8 mouse cellular contexts compared by ENCODE assay signal in the genomic region with DNA sequence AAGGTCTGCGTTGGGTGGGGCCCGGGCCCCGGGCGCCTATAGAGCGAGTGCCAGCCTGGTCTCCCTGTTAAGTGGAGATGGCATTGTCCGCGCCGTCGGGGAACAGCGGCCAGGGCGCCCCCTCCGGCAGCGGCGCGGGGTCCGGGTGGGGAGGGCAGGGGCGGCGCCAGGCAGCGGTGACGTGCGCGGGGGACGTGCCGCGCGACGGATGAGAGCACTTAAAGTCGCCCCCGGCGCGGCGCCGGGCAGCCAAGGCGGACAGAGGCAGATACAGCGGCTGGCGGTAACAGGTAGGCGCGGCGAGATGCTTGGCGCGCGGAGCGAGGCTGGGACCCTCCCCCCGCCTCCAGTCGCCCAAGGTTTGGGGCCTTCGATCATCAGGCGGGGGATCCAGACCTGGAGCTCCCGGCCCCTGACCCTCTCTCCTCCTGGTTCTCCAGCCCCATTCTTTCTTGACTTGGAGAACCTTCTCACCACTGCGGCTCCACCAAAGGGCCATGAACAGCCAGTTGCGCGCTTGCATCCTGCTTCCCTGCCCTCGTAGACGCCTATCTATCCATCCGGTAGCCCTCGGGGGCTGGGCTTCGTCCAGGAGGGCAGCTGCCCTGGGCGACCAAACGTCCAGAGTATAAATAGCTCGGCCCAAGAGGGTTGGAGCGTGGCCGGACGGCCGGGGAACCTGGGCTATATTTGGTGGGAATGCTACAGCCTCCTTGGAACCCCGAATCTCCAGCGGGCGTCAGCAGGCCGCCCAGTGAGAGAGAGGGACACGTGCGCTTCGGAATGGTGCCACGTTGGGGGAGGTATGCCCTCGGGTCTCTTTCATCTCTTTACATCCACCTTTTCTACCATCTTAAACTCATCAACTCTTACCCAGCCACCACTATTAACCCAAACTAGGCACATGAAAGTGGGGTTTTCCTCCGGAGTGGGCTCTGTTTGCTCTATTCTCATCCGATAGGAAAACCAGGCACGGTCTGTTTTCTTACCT. TPM values are rescaled to one million over a fixed set of nuclear protein-coding genes. Genes with fewer than 3 reads are reported as not detected.
DNase-seq lines count a peak whose midpoint lies in the region; ATAC-seq and TF ChIP-seq lines count a peak whose summit lies in the region.

No protein-coding gene starts in this region.

- H3K27me3 ChIP-seq in intestine, embryonic 16.5 days (replicated peaks; ENCODE audit: control insufficient read depth, insufficient read depth, low read length), result no peaks in the 10 kb centered on the region
- no peaks in the 10 kb centered on the region for H3K27me3 ChIP-seq in small intestine, adult 2 months (ENCODE audit: control insufficient read depth, insufficient read depth, low read length)

- peak overlapping the region; percentile 73 for H3K27ac ChIP-seq in intestine, embryonic 16.5 days (ENCODE audit: low read length)
- H3K27ac ChIP-seq in small intestine, adult 2 months (ENCODE audit: insufficient read depth, low read depth, low read length), result peak overlapping the region; percentile 55

- H3K36me3 ChIP-seq in intestine, embryonic 16.5 days (ENCODE audit: control insufficient read depth, insufficient read depth, low read length), result no peaks in the 10 kb centered on the region
- H3K36me3 ChIP-seq in small intestine, adult 2 months (ENCODE audit: control insufficient read depth, insufficient read depth, low read length), result no peaks in the 10 kb centered on the region

- peak; percentile 54 for ATAC-seq in intestine, embryonic 16.5 days
- ATAC-seq in megakaryocyte-erythroid progenitor cell, adult 5-6 weeks (replicated peaks; ENCODE audit: low FRiP score, low TSS enrichment, poor library complexity, severe bottlenecking), result no peak

- peak overlapping the region; percentile 76 for H3K9ac ChIP-seq in intestine, embryonic 16.5 days (ENCODE audit: low read depth, low read length)

- H3K4me2 ChIP-seq in intestine, embryonic 16.5 days (ENCODE audit: low read depth, low read length), result peak overlapping the region; percentile 83

- H3K9me3 ChIP-seq in intestine, embryonic 16.5 days (ENCODE audit: control insufficient read depth, low read length), result no peaks in the 10 kb centered on the region

- DNase-seq in adrenal gland, postnatal 25 days, result peak; percentile 42
- DNase-seq in adrenal gland, postnatal 4 days (ENCODE audit: low spot score in 2 of 2), result no peak
- peak; percentile 54 for DNase-seq in brain, embryonic 14.5 days (ENCODE audit: low read depth)
- peak; percentile 77 for DNase-seq in gastrocnemius, postnatal 10 days
- DNase-seq in lung, postnatal 4 days, result peak; percentile 69 to 70

- TF ChIP-seq CTCF in brain, embryonic 14.5 days (IDR thresholded peaks at IDR 0.05; ENCODE audit: borderline replicate concordance, extremely low read depth, insufficient read depth, insufficient read length), result no peak
- TF ChIP-seq CTCF in small intestine, adult 2 months (IDR thresholded peaks at IDR 0.05; ENCODE audit: extremely low read depth, insufficient read length, insufficient replicate concordance, low read depth, low read length), result no peak

- peaks cover 29% of the 10 kb centered on the region for H3K4me1 ChIP-seq in intestine, embryonic 16.5 days (ENCODE audit: control insufficient read depth, insufficient read depth, low read length)
- H3K4me1 ChIP-seq in small intestine, adult 2 months (ENCODE audit: control insufficient read depth, insufficient read depth, insufficient read length, low read length), result peaks cover 27% of the 10 kb centered on the region

- WGBS in intestine, embryonic 16.5 days, result 2% methylated on average over 73 of the region's 75 CpGs
- WGBS in small intestine, adult 2 months, result 13% methylated on average over 74 of the region's 75 CpGs

- H3K4me3 ChIP-seq in intestine, embryonic 16.5 days (ENCODE audit: low read length), result peak overlapping the region; percentile 65
- peak overlapping the region; percentile 72 for H3K4me3 ChIP-seq in small intestine, adult 2 months (ENCODE audit: low read depth, low read length)

- 0 out of 2 replicates have a peak, but pooled peaks have one; percentile 34 for TF ChIP-seq POLR2A in brain, embryonic 14.5 days (IDR thresholded peaks at IDR 0.05; ENCODE audit: borderline replicate concordance, extremely low read depth, insufficient read depth, insufficient read length, poor library complexity, severe bottlenecking)
- peak; percentile 39; the same call in 1 of the 2 replicates for TF ChIP-seq POLR2A in small intestine, adult 2 months (IDR thresholded peaks at IDR 0.05; ENCODE audit: low read depth, low read length)

RNA-seq across cellular contexts. Expression of a gene that starts 0.9 kb away (rescaled TPM):
- 0.38 and 0.85 TPM in 2 replicates for total RNA-seq in adrenal gland, postnatal 25 days (2021)
- 1 to 10 TPM; 6.9 to 8.6 TPM for total RNA-seq in adrenal gland, postnatal 4 days (2021)
- polyA plus RNA-seq in brain, embryonic 14.5 days (2012; rRNA removed), result 9.4 and 10.9 TPM in 2 replicates
- 100 to 1,000 TPM; 193 to 232 TPM for total RNA-seq in gastrocnemius, postnatal 10 days (2021)
- polyA plus RNA-seq in intestine, embryonic 16.5 days (2015; fragmentation: Nextera tagmentation; extraction: Ambion mirVana), result 83.8 and 92.6 TPM in 2 replicates
- 56.8 and 68.9 TPM in 2 replicates for polyA plus RNA-seq in small intestine, adult 2 months (2012; rRNA removed)
- total RNA-seq in megakaryocyte-erythroid progenitor cell, adult 5-6 weeks (2014; fragmentation: Nextera tagmentation), result 0.15 and 1.9 TPM in 2 replicates
- 2.1 and 3.2 TPM in 2 replicates for total RNA-seq in megakaryocyte-erythroid progenitor cell, adult 5-6 weeks (2017)

RNA-seq across cellular contexts. Expression of a gene that starts 16.5 kb away (rescaled TPM):
- 12.1 and 13.3 TPM in 2 replicates for total RNA-seq in adrenal gland, postnatal 25 days (2021)
- 10 to 100 TPM; 14.3 to 14.4 TPM for total RNA-seq in adrenal gland, postnatal 4 days (2021)
- polyA plus RNA-seq in brain, embryonic 14.5 days (2012; rRNA removed), result 5.6 and 7.2 TPM in 2 replicates
- 1 to 10 TPM; 2.5 to 4.8 TPM for total RNA-seq in gastrocnemius, postnatal 10 days (2021)
- 3.6 and 4.3 TPM in 2 replicates for polyA plus RNA-seq in intestine, embryonic 16.5 days (2015; fragmentation: Nextera tagmentation; extraction: Ambion mirVana)
- 0.43 and 0.84 TPM in 2 replicates for polyA plus RNA-seq in small intestine, adult 2 months (2012; rRNA removed)
- total RNA-seq in megakaryocyte-erythroid progenitor cell, adult 5-6 weeks (2014; fragmentation: Nextera tagmentation), result 9.0 and 14.0 TPM in 2 replicates
- 6.4 and 6.8 TPM in 2 replicates for total RNA-seq in megakaryocyte-erythroid progenitor cell, adult 5-6 weeks (2017)

RNA-seq across cellular contexts. Expression of a gene that starts 42.0 kb away (rescaled TPM):
- total RNA-seq in adrenal gland, postnatal 25 days (2021), result 117 and 144 TPM in 2 replicates
- 100 to 1,000 TPM; 165 to 166 TPM for total RNA-seq in adrenal gland, postnatal 4 days (2021)
- 187 and 202 TPM in 2 replicates for polyA plus RNA-seq in brain, embryonic 14.5 days (2012; rRNA removed)
- 10 to 100 TPM; 67.8 to 77.3 TPM for total RNA-seq in gastrocnemius, postnatal 10 days (2021)
- polyA plus RNA-seq in intestine, embryonic 16.5 days (2015; fragmentation: Nextera tagmentation; extraction: Ambion mirVana), result 93.9 and 97.7 TPM in 2 replicates
- 26.5 and 60.8 TPM in 2 replicates for polyA plus RNA-seq in small intestine, adult 2 months (2012; rRNA removed)
- total RNA-seq in megakaryocyte-erythroid progenitor cell, adult 5-6 weeks (2014; fragmentation: Nextera tagmentation), result 64.0 and 86.0 TPM in 2 replicates
- 109 and 132 TPM in 2 replicates for total RNA-seq in megakaryocyte-erythroid progenitor cell, adult 5-6 weeks (2017)

Comparison
In these comparisons a context has a peak if more than half of its experiments do, and no peak if none do; other contexts are left out.
1. DNase-seq: peak in adrenal gland, postnatal 25 days (single experiment), brain, embryonic 14.5 days (single experiment), gastrocnemius, postnatal 10 days (single experiment) and lung, postnatal 4 days (2 of 2); none in adrenal gland, postnatal 4 days (0 of 2).
2. RNA of a gene that starts 0.9 kb away (total RNA-seq): 193 to 232 TPM in gastrocnemius, postnatal 10 days; 6.9 to 8.6 TPM in adrenal gland, postnatal 4 days, 0.15 to 3.2 TPM in megakaryocyte-erythroid progenitor cell, adult 5-6 weeks and 0.38 to 0.85 TPM in adrenal gland, postnatal 25 days; every median in the first group is over 10 times any median in the second.